Mouse (Mus musculus) ovary, postnatal 10 days (tissue): ENCODE data around the gene Mybl2.
"Not testable (repeated sequence)": the region's sequence is repeated elsewhere in the genome, so short reads cannot be mapped to it uniquely, and the experiment has no call there.

Experiments
- DNase-seq: peaks from one replicate; pipeline ENCODE4 v3.0.0; 2022; ENCODE audit warnings: low spot score

The Mybl2 gene

DNA sequence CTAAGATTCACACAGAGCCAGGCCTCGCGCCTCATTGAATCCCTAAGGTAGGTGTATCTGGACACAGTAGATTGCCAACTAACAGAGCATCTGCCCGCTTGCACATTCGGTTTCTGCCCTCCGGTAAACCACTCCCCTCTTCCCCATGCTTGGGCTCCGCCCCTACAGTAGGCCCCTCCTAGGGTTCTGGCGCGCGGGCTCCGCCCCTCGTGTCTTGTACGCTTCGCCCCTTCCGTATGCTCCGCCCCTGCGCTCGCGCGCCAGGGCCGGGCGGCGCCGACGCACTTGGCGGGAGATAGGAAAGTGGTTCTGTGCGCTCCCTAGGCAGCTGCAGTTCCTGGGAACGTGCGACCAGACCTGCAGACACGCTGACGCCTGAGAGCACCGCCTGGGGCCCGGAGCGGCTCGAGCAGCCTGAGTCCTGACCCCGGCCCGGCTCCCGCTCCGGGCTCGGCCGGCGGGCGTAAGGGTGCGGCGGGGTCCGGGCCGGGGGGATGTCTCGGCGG, at the start of gene Mybl2:
Mybl2 (plus strand) TSS at position 353 of the 506 bp plus-strand sequence.
- DNase-seq, result peak; percentile 70

DNA sequence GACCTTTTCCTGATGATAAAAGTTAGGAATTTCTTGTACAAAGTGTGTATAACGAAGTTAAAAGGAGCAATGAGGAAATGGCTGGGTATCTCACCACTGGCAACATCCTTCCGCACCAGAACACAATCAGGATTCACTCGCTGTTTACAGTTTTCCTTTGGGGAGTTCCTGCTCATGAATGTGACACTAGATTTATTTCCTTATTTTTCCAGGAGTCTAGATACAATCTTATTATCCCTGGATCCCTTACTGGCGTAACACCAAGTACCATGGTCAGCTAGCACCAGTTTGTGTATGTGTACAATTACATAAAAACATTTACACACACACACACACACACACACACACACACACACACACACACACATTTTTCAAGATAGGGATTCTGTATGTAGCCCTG, 47.2 kb upstream of the Mybl2 start:
- DNase-seq, result no peak

DNA sequence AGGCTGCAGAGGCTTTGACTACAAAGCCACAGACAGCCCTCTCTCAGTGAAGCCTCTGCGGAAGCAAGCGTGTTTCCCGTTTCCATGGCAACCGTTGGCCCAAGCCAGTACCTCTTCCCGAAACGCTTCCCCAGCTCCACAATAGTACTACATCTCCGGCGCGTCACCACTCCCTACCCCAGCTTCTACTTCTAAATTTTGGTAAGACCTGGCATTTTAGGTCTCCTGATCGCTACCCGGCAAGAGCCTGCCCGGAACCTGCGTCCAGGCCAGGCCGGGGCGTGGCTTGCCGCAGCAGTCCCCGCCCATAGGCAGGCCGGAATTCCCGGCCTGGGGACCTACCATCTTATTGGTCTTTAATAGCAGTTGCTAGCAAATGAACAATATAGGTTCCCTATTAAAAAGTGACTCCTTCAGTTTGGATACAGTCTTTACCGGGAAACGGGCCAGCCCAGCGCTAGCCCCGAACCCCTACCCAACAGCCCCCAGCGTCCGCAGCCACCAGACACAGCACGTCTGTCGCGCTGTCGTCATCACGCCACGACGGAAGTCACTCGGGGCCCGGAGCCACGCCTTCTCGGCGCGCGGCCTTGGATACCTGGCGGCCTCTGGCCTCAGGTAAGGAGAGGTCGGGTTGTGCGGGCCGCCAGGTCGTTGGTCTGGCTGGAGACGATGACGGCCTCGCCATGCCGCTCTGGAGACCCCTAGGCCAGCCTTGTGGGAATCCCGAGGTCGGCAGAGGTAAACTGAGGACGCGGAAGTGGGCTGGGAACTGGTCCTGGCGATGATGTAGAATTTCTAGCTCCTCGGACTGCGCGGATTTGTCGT, 37.4 kb upstream of the Mybl2 start, which contains the start of gene Ift52:
Ift52 (plus strand) TSS at position 439 of the 828 bp plus-strand sequence.
- peak; percentile 88 for DNase-seq

DNA sequence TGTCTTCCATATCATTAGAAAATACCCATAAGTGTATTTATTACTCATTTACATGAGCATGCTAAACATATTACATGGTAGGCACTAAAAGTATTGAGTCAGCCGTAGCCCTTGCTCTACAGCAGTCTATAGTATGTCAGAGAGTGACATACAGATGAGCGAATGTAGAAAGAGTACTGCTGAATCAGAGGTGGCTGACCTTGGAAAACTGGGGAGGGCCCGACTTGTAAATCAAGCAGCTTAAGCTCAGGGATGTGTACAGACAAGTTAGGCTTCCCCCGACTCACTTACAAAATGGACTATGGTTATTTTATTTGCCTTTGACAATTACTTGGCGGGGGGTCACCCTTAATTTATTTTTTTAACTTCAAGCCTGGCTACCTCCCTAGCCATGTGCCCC, 23.2 kb upstream of the Mybl2 start:
- DNase-seq, result no peak

DNA sequence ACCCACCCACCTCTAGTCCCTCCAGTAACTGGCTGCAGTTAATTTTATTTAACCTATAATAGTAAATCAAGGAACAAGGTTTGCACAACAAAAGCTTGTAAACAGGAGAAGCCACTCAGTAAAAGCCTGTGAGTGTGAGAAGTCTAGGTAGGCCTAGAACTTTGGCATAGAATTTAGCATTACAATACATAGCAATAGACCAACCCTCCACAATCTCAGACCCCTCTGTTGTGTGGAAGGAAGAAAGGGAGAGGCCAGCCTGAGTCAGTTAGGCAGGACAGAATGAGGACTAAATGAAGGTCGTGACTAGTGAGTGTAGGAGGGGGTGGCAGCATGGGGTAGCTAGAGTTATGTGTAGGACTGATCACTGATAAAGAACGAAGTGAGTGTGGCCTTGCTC, 22.7 kb upstream of the Mybl2 start:
- DNase-seq, result no peak

DNA sequence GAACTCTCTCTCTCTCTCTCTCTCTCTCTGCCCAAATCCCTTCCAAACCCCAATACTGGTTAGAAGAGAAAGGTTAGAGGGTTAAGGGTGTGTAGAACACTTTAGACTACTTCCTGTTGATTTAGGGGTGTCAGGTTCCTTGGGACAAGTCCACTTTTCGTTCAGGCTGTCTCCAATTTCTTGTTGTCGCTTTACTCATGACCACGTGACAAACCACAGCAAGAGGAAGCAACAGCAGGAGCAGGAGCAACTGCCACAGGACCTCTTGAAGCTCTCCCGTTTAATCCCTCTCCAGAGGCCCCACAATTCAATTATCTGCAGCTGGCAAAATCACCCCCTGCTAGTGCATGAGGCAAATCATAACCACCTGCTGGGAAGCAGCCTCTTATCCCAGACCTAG, 21.9 kb upstream of the Mybl2 start:
- DNase-seq, result no peak

DNA sequence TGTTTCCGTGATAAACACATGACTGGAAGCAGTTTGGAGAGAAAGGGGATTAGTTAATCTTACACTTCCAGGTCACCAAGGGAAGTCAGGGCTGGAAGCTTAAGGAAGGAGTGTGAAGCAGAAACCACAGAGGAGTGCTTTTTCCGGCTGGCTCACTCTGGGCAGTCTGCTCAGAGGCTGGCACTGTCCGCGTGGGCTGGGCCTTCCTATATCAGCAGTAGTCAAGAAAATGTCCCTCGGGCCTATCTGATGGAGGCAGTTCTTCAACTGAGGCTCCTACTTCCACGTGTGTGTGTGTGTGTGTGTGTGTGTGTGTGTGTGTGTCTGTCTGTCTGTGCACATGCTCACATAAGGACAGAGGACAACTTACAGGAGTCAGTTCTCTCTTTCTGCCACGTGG, 14.5 kb upstream of the Mybl2 start:
- no peak for DNase-seq

DNA sequence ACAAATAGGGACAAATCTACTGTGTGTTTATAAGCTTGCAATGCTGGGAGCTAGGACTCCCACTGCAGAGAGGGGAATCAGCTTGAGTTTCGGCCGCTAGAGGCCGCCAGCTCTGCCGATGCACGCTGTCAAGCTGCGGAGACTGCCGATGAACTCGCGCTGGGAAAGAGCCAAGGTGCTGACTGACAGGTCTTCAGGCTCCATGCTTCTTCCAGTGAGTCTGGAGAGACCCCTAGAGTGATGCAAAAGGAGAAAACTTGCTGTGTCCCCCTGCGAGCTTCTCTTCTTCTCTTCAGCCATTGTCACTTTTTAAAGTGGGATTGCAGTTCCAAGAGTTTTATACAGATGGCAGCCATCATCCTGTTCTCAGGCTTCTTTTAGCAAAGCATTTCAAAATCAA, 6.4 kb upstream of the Mybl2 start:
- peak; percentile 19 for DNase-seq

DNA sequence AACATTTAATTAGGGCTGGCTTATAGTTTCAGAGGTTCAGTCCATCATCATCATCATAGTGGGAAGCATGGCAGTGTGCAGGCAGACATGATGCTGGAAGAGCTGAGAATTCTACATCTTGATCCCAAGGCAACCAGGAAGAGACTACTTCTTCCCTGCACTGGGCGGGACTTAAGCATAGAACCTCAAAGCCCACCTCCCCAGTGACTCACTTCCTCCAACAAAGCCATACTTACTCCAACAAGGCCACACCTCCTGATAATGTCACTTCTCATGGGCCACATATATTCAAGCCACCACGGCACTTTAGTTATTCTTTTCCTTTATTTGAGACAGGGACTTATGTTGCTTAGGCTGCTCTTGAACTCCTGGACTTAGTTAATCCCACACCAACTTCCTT, 5.4 kb upstream of the Mybl2 start:
- DNase-seq, result no peak

DNA sequence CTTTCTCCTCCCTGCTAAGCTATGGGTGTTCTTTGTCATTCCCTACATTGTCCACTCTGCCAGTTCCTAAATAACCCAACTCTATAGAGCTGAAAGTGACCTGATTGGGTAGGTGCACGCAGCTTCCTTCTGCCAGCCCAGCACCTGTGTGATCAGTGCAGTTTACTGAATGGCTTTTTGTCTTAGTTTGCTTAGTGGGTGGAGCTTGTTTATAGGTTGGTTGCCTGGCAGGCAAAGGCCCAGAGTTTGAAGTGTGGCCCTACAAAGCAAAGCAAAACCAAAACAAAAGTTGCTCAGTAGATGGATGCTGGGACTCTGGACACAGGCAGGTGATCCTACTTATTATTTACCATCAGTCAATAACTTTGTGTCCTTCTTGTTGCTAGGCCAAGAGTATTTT, 2.8 kb upstream of the Mybl2 start:
- DNase-seq, result no peak

DNA sequence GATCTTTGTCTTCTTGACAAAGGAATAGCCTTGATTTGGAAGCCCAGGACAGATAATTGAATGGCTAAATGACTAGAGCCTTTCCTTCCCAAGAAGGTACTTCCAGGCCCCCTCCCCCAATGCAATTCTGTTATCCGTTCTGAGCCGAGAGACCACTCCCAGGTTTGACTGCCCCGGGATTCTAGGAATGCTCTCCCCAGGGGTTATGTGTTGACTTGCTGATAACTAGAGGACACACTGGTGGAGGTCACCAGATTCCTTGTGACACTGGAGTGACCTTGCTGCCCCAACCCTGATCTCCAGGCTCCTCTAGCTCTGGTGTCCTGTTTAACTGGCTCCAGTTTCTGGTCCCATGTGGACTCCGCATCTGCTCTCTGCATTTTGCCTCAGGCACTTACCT, 2.4 kb upstream of the Mybl2 start:
- DNase-seq, result no peak

DNA sequence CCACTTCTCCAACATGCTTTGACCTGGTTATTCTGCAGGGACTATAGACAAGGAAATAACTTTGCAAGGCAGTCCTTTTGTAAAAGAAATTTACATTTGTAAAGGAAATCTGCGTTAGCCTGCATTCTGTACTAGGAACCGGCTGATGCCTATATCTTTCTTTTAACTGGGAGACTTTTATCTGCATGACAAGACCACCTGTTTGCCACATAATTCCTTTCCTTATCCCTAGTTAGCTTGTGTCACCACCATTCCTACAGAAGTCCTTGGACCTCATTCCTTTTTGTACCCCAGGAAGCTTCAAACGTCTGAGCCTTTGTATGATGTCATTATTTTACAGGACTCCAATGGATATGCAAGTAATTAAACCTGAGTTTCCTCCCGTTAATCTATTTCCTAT, 1.7 kb upstream of the Mybl2 start:
- DNase-seq, result no peak

DNA sequence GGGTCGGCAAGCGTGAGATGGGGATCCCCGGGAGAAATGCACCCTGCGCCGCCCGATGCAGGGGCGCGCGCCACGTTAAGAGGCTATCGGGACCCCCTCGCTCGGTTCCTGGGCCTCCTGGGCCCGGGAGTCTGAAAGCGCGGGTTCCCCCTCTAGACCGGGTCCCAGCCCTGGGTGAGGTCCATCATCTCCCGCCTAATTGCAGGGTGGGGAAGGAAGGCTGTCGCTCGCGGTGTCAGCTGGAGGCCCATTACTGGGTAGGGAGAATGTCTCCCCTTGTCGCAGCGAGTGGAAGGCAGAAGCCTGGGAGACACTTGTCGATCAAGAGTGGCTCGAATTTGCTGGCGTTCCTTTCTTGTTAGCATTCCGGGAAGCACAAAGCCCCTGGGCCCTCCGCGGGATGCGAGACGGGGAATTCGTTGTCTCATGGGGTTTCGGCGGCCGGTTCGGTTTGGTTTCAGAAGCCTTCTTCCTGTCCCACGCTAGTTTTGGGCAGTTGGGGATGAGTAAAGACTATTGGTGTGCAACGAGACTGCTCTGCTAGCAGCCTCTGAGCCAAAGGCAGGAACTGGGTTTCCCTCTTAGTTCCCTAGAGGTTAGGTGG, 506 bp downstream of the Mybl2 start:
- DNase-seq, result no peak

DNA sequence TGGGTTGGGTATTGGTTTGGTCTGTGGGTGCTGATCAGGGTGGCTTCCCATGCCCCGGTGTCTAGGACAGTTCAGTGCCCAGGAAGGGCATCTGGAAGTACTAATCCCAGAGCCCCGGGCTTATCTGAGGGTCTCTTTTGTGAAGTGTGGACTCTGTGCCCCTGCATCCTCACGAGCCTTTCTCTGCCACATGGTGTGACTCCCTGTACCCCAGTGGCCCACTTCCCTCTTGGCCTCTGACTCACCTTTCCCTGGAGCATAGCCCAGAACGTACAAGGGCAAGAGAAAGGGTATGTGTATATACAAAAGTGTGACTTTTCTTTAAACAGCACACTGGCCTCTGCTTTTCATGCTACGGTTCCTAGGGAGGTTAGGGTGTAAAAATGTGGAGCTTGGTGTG, 1.2 kb downstream of the Mybl2 start:
- DNase-seq, result no peak

DNA sequence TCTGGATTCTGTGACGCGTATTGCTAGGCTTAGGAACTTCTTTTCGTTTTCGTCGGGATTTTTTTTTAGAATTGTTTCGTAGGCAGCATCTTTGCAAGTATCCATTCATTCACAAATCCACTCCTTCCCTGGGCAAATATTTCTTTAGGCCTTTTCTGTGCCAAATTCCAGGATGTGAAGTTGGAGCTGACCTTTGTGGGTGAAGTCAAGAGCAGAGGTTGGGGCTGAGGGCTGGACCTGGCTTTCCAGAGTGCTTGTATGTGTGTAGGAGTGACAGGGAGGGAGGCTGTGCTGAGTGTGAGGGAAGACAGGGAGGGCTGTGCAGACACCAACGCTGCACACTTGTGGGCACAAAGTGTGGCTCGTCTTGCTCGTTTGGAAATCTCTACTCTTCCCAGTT, 2.1 kb downstream of the Mybl2 start:
- no peak for DNase-seq

DNA sequence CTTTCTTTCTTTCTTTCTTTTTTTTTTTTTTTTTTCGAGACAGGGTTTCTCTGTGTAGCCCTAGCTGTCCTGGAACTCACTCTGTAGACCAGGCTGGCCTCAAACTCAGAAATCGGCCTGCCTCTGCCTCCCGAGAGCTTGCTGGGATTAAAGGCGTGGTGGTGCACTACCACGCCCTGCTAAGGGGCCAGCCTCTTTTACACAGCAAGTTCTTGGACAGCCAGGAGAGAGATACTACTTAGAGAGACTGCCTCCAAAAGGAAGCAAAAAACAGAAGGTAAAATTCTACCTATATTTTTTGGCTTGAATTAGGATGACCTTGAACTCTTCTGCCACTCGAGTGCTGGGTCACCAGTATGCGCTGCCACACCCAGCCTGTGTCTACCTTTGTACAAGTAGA, 4.5 kb downstream of the Mybl2 start:
- not testable (repeated sequence) for DNase-seq

DNA sequence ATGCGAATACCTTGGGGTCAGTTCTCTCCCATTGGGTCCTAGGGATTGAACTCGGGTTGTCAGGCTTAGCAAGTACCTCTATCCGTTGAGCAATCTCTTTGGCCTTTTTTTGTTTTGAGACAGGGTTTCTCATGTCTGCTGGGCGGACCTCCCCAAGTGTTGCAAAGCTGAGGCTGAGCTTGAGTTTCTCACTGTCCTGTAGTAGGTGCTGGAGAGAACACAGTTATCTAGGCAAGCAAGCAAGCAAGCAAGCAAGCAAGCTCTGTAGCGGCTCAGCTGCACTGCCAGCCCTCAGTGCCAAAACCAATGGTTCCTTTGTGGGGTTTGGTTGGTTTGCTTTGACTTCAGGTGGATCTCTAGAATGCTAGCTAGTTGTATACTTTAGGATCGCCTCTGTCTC, 6.1 kb downstream of the Mybl2 start:
- DNase-seq, result no peak

DNA sequence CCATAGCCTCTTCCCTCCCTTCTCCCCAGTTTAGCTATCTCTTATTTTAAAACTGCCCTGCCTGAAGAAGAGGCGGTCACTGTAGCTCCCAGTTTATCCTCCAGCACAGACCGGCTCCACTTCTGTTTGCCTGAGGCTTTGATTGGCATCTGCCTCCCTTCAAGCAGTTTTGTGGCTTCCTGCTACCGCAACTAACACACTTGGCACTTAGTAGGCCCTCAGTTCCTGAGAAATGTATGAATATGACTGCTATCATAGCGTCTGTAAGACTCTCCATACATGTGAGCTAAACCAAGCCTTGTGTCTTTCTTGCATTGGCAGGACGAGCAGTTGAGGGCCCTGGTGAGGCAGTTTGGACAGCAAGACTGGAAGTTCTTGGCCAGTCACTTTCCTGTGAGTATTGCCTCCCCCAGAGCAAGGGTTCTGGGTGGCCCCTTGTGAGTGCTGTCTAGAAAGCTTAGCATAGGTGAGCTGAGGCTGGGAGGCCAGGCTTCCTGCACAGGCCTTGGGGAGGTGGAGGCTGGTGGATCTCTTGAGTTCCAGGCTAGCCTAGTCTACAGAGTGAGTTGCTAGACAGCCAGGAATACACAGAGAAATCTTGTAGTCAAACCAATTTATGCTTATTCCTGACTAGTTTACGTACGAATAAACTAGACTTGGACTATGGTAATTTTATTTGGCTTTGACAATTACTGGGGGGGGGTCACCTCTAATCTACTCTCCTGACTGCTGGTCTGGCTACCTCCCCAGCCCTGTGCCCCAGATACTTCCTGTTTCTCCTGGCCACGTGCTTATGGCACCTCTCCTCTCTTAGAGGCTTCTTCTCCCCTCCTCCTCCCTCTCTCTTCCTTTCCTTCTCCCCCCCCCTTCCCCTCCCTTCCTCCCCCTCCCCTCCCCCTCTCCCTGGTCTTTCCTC, 7.0 kb downstream of the Mybl2 start:
- no peak for DNase-seq

DNA sequence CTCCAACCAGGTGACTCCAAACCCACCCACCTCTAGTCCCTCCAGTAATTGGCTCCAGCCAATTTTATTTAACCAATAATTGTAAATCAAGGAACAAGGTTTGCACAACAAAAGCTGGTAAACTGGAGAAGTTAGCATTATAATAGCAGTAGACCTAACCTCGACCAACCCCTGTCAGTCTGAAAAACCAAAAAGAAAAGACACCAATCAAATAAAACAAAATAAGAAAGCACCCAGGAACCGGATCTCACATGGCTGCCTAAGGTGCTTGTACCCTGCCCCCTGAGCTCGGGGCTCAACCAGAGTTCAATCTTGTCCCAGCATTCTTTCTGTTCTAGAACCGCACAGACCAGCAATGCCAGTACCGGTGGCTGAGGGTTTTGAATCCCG, 7.6 kb downstream of the Mybl2 start:
- DNase-seq, result no peak

DNA sequence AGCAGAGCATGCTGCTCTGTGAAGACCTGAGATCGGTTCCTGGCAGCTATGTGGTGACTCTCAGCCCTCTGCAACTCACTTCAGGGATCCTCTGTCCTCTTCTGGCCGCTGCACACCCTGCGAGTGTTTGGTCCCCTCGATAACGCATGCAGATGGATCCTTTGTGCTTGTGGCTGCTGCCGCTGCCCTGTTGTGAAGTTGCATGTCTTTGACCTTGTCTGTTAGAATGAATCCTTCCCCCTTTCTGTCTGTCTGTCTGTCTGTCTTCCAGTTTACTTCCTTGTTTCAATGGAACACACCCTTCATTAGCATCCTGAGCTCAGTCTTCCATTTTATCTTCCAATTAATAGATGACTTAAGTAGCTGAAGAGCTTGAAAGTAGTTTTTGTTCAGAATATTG, 11.8 kb downstream of the Mybl2 start:
- DNase-seq, result no peak

DNA sequence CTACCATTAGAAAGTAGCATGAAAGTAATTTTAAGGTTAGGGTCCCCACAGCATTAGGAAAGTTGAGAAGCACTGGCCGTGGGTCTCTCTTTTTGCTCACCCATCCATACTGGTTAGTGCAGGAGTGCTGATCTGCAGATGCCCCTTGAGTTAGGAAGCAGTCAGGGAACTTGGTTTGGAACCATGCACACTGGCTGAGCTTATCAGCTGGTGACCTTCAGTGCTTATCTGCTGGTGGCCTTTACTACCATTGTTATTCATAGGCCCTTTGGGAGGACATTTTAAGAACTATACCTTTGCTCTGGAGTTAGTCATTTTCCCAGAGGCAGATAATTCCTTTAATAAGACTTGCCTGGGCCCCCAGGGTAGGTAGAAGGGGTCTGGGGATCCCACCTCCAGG, 12.7 kb downstream of the Mybl2 start:
- no peak for DNase-seq

DNA sequence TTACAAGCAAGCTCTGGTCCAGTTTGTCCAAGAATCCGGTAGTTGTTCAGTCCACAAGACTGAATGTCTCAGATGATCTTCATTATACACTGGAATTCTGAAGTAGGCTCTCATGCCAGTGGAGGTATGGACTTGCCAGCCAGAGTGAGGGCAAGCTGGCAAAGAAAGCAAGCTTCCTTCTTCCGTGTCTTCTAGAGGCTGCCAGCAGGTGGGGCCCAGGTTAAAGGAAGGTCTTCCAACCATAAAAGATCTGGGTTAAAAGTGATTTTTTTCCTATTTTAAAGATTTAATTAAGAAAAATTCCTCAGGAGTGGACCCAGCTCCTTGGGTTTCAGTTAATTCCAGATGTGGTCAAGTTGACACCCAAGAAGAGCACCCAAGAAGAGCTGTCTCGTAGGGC, 15.7 kb downstream of the Mybl2 start:
- DNase-seq, result no peak

DNA sequence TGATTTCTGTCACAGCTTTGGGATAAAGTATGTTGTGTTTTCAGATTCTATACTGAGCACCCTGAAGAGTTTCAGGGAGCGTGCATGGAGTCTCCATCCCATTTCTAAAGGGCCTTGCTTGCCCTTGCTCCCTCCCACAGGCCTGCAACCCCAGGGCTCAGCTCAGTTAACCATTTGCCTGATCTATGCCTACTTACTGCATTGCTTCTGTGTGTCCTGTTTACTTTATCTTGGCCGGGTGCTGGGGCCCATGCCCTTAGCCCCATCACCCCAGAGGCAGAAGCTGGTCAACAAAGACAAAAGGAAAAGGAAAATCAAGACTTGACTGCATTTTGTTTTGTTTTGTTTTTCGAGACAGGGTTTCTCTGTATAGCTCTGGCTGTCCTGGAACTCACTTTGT, 17.1 kb downstream of the Mybl2 start:
- DNase-seq, result no peak
